Mouse (Mus musculus): ENCODE measurements around the gene Ptprn.

- TF ChIP-seq CTCF (IDR thresholded peaks at IDR 0.05; ENCODE audit: extremely low read depth, insufficient read length, insufficient replicate concordance, low read depth, low read length) (no peak), POLR2A (IDR thresholded peaks at IDR 0.05; ENCODE audit: low read depth, low read length) (no peak)
Observed at GRCm38 (mm10) chr1:75221538-75221937, 42.8 kb downstream of the Ptprn start.
